Mouse (Mus musculus): ENCODE data around the gene Kcng4. TPM values are rescaled to one million over a fixed set of nuclear protein-coding genes. Genes with fewer than 3 reads are reported as not detected.

The Kcng4 gene
- polyA plus RNA-seq, 1 experiment from 2014 or later: 0.49 TPM

DNA sequence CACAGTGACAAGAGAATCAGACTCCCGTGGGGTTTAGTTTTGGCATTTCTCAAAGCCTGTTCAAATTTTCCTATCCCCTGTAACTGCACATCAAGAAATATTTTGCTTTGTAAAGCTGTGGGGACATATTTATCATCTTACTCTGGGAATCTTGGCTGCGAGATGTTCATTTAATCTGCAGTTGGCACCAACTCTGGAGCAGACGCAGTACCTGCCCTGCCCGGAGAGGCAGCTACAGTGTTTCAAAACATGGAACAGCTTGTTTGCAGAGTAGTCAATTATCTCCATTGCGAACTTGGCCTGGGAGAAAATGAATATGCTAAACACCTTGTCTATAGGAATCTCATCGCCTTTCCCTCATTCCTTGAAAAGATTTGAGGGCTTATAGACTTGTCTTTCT lies 2.8 kb upstream of the Kcng4 start:
- no peak overlapping the region for H3K4me3 ChIP-seq (ENCODE audit: low read depth, low read length)
- no peak for DNase-seq (ENCODE audit: low spot score)
- WGBS: 56% methylated on average over 6 of the region's 6 CpGs
- ATAC-seq (ENCODE audit: low FRiP score, low TSS enrichment): no peak
- H3K4me1 ChIP-seq (replicated peaks; ENCODE audit: control insufficient read depth, insufficient read depth): no peaks in the 10 kb centered on the region; the same call in 1 of the 2 replicates
- H3K27me3 ChIP-seq (ENCODE audit: control insufficient read depth, insufficient read depth, low read length): no peaks in the 10 kb centered on the region
- no peaks in the 10 kb centered on the region for H3K9me3 ChIP-seq (ENCODE audit: control insufficient read depth, low read length)
- TF ChIP-seq EP300 (optimal IDR thresholded peaks at IDR 0.05): no peak
- 0 out of 2 replicates have a peak, but pooled peaks have one; percentile 6 for TF ChIP-seq CTCF (IDR thresholded peaks at IDR 0.05; ENCODE audit: low read depth)
- no peak overlapping the region for H3K4me2 ChIP-seq (replicated peaks; ENCODE audit: low read depth)
- no peak overlapping the region for H3K27ac ChIP-seq (replicated peaks)
- no peak overlapping the region for H3K9ac ChIP-seq (ENCODE audit: low read length)
- no peaks in the 10 kb centered on the region for H3K36me3 ChIP-seq (ENCODE audit: control insufficient read depth, insufficient read depth, low read length)

DNA sequence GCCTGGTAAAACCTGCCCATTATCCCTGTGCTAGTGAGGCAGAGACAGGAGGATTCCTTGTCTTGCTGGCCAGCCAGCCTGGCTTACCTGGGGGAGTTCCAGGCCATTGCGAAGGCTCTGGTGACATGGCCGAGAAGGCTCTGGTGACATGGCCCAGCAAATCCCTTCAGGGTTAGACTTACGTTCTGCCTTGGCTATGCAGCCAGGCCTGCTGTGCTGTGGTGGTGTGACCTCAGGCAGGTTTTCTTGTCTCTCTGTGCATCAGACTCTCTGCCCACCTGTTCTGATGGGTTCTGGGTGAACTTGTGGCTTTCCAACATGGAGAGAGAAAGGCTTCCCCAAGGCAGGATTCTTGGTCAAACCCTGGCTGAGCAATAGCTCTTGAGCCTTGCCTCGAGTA lies 1.9 kb upstream of the Kcng4 start:
- ATAC-seq (ENCODE audit: low FRiP score, low TSS enrichment) (no peak), DNase-seq (ENCODE audit: low spot score) (no peak)
- H3K9me3 ChIP-seq (ENCODE audit: control insufficient read depth, low read length): no peaks in the 10 kb centered on the region
- no peaks in the 10 kb centered on the region; the same call in 1 of the 2 replicates for H3K4me1 ChIP-seq (replicated peaks; ENCODE audit: control insufficient read depth, insufficient read depth)
- no peak for TF ChIP-seq CTCF (IDR thresholded peaks at IDR 0.05; ENCODE audit: low read depth)
- no peak for TF ChIP-seq EP300 (optimal IDR thresholded peaks at IDR 0.05)
- no peak overlapping the region for H3K4me3 ChIP-seq (ENCODE audit: low read depth, low read length)
- no peak overlapping the region for H3K4me2 ChIP-seq (replicated peaks; ENCODE audit: low read depth)
- 92% methylated on average over 4 of the region's 4 CpGs for WGBS
- H3K27me3 ChIP-seq (ENCODE audit: control insufficient read depth, insufficient read depth, low read length): no peaks in the 10 kb centered on the region
- no peak overlapping the region for H3K27ac ChIP-seq (replicated peaks)
- no peak overlapping the region for H3K9ac ChIP-seq (ENCODE audit: low read length)
- no peaks in the 10 kb centered on the region for H3K36me3 ChIP-seq (ENCODE audit: control insufficient read depth, insufficient read depth, low read length)

DNA sequence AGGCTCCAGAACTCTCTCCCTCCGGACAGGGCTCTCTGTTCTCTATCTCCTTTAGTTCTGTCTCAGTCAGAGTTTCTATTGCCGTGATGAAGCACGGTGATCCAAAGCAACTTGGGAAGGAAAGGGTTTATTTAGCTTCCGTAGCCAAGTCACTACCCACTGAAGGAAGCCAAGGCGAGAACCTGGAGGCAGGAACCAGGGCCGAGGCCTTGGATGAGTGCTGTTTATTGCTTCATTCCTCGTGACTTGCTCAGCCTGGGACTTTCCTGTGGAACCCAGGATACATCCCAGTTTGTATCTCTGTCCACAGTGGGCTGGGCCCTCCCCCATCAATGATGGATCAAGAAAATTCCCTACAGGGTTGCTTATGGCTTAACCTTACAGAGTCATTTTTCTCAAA lies 1.3 kb upstream of the Kcng4 start:
- ATAC-seq (ENCODE audit: low FRiP score, low TSS enrichment): no peak
- no peaks in the 10 kb centered on the region for H3K9me3 ChIP-seq (ENCODE audit: control insufficient read depth, low read length)
- TF ChIP-seq CTCF (IDR thresholded peaks at IDR 0.05; ENCODE audit: low read depth) (no peak), EP300 (optimal IDR thresholded peaks at IDR 0.05) (no peak)
- H3K27ac ChIP-seq (replicated peaks): no peak overlapping the region
- no peaks in the 10 kb centered on the region for H3K27me3 ChIP-seq (ENCODE audit: control insufficient read depth, insufficient read depth, low read length)
- H3K4me3 ChIP-seq (ENCODE audit: low read depth, low read length): no peak overlapping the region
- DNase-seq (ENCODE audit: low spot score): no peak
- H3K4me2 ChIP-seq (replicated peaks; ENCODE audit: low read depth): no peak overlapping the region
- no peaks in the 10 kb centered on the region for H3K36me3 ChIP-seq (ENCODE audit: control insufficient read depth, insufficient read depth, low read length)
- H3K9ac ChIP-seq (ENCODE audit: low read length): no peak overlapping the region
- no peaks in the 10 kb centered on the region; the same call in 1 of the 2 replicates for H3K4me1 ChIP-seq (replicated peaks; ENCODE audit: control insufficient read depth, insufficient read depth)
- 65% methylated on average over 7 of the region's 7 CpGs for WGBS

DNA sequence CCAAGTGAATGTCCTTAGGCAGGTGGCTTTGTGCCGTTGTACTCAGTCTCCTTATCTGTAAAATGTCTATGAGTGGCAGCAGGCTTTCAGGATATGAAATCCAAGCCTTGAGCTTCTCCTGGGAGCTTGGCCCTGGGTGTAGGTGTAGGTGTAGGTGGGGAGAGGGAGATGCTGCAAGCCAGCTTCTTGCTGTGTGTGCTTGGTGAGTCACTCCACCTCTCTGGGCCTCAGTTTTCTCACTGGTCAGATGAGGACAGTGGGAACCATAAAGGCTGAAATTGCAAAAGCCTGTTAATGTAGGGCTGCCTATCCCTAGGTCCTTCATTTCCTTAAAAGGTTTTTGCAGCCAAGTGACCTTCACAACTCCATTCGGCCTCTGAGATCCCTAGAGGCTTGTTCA lies 478 bp upstream of the Kcng4 start:
- Histone ChIP-seq H3K9me3 (ENCODE audit: control insufficient read depth, low read length) (no peaks in the 10 kb centered on the region), H3K27ac (replicated peaks) (no peak overlapping the region), H3K4me2 (replicated peaks; ENCODE audit: low read depth) (no peak overlapping the region), H3K36me3 (ENCODE audit: control insufficient read depth, insufficient read depth, low read length) (no peaks in the 10 kb centered on the region), H3K9ac (ENCODE audit: low read length) (no peak overlapping the region), H3K4me1 (replicated peaks; ENCODE audit: control insufficient read depth, insufficient read depth) (no peaks in the 10 kb centered on the region; the same call in 1 of the 2 replicates), H3K27me3 (ENCODE audit: control insufficient read depth, insufficient read depth, low read length) (no peaks in the 10 kb centered on the region), H3K4me3 (ENCODE audit: low read depth, low read length) (no peak overlapping the region)
- WGBS: 54% methylated on average over 2 of the region's 2 CpGs
- DNase-seq (ENCODE audit: low spot score): no peak
- no peak for TF ChIP-seq EP300 (optimal IDR thresholded peaks at IDR 0.05)
- TF ChIP-seq CTCF (IDR thresholded peaks at IDR 0.05; ENCODE audit: low read depth): no peak
- ATAC-seq (ENCODE audit: low FRiP score, low TSS enrichment): no peak

DNA sequence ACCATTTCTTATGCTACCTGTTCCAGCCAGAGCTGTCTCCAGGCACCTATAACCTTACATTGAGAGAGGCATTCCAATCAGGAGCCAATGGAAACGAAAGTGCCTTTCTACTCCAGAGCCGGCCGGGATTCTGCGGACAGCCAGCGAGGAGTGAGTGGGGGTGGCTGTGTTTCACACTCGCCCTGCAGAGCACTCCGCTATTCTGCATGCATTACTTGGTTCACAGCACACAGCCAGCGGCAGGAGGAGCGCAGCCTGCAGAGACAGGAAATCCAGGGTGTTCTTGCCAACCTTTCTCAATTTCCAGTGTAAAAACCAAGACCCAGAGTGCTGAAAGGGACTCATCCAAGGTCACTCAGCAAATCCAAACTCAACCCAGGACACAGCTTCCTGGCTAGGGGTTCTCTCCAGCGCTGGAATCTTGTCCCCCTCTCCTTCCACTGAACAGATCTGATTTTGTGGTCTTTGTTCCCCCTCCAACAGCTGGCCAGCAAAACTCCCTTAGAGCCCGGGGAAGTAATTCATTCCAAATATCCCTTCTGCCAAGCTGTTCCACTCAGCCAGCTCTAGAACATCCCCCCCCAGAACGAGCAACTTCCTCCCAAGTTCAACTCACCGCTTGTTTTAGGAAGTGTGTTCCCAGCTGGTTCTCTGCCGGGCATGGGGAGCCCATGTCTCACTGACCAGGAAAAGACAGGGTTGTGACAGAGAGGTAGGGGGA lies 704 bp downstream of the Kcng4 start:
- DNase-seq (ENCODE audit: low spot score) (no peak), ATAC-seq (ENCODE audit: low FRiP score, low TSS enrichment) (no peak; the same call in 1 of the 2 replicates)
- no peak overlapping the region for H3K9ac ChIP-seq (ENCODE audit: low read length)
- H3K9me3 ChIP-seq (ENCODE audit: control insufficient read depth, low read length): no peaks in the 10 kb centered on the region
- H3K4me3 ChIP-seq (ENCODE audit: low read depth, low read length): no peak overlapping the region
- 30% methylated on average over 14 of the region's 14 CpGs for WGBS
- H3K36me3 ChIP-seq (ENCODE audit: control insufficient read depth, insufficient read depth, low read length): no peaks in the 10 kb centered on the region
- no peaks in the 10 kb centered on the region; the same call in 1 of the 2 replicates for H3K4me1 ChIP-seq (replicated peaks; ENCODE audit: control insufficient read depth, insufficient read depth)
- H3K4me2 ChIP-seq (replicated peaks; ENCODE audit: low read depth): peak overlapping the region; percentile 31; the same call in 1 of the 2 replicates
- no peaks in the 10 kb centered on the region for H3K27me3 ChIP-seq (ENCODE audit: control insufficient read depth, insufficient read depth, low read length)
- TF ChIP-seq CTCF (IDR thresholded peaks at IDR 0.05; ENCODE audit: low read depth): no peak
- no peak for TF ChIP-seq EP300 (optimal IDR thresholded peaks at IDR 0.05)
- 0 out of 2 replicates have a peak overlapping the region, but pooled peaks have one; percentile 24 for H3K27ac ChIP-seq (replicated peaks)

DNA sequence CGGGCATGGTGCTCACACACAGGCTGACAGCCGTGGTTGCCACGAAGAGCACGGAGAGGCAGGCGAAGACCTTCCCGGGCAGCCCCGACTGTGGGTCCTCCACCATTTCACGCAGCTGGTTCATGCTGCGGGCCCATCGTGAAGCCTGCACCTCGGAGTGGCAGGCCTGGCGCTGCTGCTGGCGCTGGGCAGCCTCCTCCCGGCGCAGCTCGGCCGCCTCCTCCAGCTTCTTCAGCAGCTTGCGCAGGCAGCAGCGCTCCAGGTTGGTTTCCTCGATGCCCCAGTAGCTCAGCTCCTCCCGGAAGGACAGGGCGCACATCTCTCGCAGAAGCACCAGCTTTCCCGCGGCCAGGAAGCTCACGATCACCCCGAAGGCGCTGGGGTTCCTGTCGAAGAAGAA lies 2.6 kb downstream of the Kcng4 start:
- Histone ChIP-seq H3K36me3 (ENCODE audit: control insufficient read depth, insufficient read depth, low read length) (no peaks in the 10 kb centered on the region), H3K4me3 (ENCODE audit: low read depth, low read length) (no peak overlapping the region), H3K9ac (ENCODE audit: low read length) (no peak overlapping the region), H3K27me3 (ENCODE audit: control insufficient read depth, insufficient read depth, low read length) (no peaks in the 10 kb centered on the region), H3K4me1 (replicated peaks; ENCODE audit: control insufficient read depth, insufficient read depth) (no peaks in the 10 kb centered on the region; the same call in 1 of the 2 replicates), H3K4me2 (replicated peaks; ENCODE audit: low read depth) (no peak overlapping the region), H3K27ac (replicated peaks) (no peak overlapping the region), H3K9me3 (ENCODE audit: control insufficient read depth, low read length) (no peaks in the 10 kb centered on the region)
- DNase-seq (ENCODE audit: low spot score): no peak
- ATAC-seq (ENCODE audit: low FRiP score, low TSS enrichment): no peak
- 54% methylated on average over 29 of the region's 29 CpGs for WGBS
- TF ChIP-seq CTCF (IDR thresholded peaks at IDR 0.05; ENCODE audit: low read depth) (no peak), EP300 (optimal IDR thresholded peaks at IDR 0.05) (no peak)
